Mouse (Mus musculus): ENCODE results near the gene A630095N17Rik.
"Not testable (repeated sequence)": the region's sequence is repeated elsewhere in the genome, so short reads cannot be mapped to it uniquely, and the experiment has no call there.

A630095N17Rik gene

DNA sequence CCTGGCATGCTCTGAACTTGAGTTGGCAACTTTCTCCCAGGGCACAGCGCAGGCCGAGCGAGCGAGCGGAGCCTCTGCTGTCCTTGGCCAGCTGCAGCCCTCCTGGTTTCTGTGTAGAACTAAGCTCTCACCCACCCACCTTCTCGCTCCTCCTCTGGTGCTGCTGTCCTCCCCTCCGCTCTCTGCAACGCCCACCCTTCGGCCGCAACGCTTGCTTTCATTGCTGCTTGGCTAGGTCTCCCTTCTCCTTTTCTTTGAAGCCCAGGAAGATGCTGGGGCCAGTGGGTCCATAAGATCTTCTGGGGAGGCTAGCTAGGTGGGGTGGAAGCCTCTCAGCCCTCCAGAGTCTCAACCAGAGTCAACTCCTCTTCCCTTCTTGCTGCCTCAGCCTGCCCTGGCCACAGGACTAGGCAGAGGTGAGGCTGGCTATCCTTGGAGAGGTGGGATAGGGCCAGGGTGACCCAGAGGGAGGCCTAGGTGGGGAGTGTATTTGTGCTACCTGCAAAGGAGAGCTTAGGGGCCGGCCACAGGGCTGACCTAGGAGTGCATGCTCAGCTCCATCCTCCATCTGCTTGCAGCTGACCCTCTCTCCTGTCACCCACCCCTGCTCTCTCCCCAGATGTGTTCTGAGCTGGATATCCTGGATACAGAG lies 12.4 kb upstream of the A630095N17Rik start:
- in situ Hi-C loops (cut with MboI): no loop called here

- in situ Hi-C loops (cut with MboI): no loop called here
These were observed 11.5 kb upstream of the A630095N17Rik start for GRCm38 (mm10) chr1:75243411-75243810.

DNA sequence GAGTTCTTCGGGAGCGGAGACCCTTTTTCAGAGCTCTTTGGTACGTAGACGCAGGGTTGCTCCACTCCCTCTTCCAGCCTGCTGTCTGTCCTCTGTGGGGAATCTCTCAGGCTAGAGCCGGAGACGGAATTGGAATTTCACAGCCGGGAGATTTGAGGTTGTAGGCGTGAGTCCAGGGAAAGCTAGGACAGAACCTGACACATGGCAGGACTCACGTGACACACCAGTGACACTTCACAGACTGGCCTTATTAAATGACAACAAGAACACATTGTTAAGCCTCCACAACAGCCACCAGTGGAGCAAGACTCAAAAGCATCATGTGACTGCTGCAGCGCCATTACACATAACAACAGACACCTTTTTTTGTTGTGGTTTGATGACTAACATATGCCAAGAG lies 7.7 kb upstream of the A630095N17Rik start:
- in situ Hi-C loops (cut with MboI): no loop called here

DNA sequence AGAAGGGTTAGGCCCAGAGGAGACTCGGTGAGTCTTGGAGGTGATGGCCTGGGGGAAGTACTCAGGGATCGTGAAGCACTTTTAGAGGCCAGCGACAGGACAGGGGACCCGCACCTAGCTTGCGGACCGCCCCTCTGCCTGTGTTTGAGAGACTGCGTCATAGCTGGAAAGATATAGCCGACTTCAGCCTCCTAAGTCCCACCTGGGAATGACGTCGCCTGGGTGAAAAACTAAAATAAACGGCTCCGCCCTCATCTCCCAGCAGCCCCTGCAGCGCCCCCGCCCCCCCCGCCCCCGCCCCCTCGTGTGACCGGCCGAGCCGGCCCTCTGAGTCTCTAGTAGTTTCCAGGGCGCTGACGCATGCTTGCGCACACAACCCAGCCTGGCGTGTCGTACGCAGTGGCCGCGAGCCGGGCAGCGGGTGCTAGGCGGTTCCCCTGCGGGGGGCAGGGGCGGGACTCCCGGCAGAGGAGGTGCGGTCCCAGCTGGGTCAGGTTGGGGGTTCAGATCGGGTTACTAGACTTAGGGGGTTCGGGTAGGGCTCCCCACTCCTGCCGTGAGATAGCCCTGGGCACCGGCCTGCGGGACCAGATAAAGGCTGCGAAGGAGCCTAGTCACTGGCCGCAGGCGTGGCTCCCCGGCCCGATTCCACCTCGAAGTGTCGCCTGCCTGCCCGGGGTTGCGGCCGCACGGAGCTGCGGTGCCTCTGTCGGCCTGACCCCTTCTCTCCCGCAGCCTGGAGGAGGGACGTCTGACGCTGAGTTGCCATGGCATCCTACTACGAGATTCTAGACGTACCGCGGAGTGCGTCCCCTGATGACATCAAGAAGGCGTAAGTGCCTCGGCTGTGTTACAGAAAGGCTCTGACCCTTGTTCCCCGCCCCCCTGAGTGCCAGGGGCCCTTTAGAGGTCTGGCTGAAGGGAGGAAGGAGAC lies 4.5 kb upstream of the A630095N17Rik start, which contains the start of gene Dnajb2:
TSS of gene Dnajb2 (plus strand) at position 290 of the 934 bp plus-strand sequence.
- in situ Hi-C loops (cut with MboI): no loop called here

DNA sequence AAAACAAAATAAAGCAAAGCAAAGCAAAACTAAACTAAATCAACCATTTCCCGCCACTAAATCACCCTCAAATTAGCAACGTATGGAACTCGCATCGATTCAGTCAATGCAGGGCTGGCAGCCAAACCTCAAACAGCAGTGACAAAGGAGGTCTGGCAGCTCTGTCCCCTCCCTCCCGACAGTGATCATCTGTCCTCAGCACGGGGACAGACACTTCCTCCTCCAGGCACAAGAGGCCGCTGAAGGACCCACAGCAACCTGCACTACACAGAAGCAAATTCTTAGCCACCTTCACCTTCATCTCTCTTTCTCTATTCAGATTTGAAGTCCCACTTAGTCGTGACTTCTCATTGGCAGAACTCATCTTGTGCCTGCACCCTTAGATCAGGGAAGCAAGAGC lies 2.7 kb upstream of the A630095N17Rik start:
- in situ Hi-C loops (cut with MboI): no loop called here

- in situ Hi-C loops (cut with MboI): not testable (repeated sequence)
These were observed 587 bp upstream of the A630095N17Rik start for GRCm38 (mm10) chr1:75232489-75232888.

- in situ Hi-C loops (cut with MboI): no loop called here
These were observed 678 bp downstream of the A630095N17Rik start for GRCm38 (mm10) chr1:75231224-75231623.

DNA sequence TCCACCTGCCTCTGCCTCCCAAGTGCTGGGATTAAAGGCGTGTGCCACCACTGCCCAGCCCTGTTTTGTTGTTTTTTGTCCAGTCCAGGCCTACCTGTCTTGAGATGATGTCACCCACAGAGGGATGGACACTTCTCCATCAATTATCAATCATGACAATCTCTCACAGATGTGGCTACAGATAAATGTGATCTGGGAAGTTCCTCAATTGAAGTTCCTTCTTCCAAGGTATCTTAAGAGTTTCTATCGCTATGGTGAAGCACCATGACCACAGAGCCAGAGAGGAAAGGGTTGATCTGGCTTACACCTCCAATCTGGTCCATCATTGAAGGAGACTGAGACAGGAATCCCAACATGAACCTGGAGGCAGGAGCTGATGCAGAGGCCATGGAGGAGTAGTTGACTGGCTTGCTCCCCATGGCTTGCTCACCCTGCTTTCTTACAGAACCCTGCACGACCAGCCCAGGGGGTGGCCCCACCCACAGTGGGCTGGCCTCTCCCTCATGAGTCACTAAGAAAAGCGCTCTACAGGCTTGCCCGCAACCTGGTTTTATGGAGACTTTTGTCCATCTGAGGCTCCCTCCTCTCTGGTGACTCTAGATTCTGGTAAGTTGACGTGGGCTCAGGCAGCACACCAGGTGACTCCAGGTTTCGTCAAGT lies 1.4 kb downstream of the A630095N17Rik start:
- in situ Hi-C loops (cut with MboI): no loop called here

- in situ Hi-C loops (cut with MboI): no loop called here
These were observed 2.7 kb downstream of the A630095N17Rik start for GRCm38 (mm10) chr1:75229158-75229557.

DNA sequence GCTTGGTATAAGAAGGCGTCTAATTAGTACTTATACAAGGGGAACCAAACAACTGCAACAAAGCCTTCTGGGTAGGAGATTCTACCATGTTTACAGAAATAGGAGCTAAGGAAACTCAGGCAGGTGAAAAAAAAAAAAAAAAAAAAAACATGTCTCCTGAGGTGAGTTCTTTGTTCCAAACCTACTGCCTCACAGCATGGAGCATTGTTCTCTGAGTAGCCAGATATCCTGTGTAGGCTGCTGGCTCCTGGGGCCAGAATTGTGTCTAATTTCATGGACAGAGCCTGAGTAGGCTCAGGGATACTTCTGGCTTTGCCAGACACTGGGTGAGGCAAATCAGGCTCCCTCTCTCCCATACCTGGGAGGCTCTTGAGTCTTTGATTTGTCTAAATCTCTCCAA lies 4.2 kb downstream of the A630095N17Rik start:
- in situ Hi-C loops (cut with MboI): no loop called here

- in situ Hi-C loops (cut with MboI): no loop called here
These were observed 5.8 kb downstream of the A630095N17Rik start for GRCm38 (mm10) chr1:75226138-75226537.

DNA sequence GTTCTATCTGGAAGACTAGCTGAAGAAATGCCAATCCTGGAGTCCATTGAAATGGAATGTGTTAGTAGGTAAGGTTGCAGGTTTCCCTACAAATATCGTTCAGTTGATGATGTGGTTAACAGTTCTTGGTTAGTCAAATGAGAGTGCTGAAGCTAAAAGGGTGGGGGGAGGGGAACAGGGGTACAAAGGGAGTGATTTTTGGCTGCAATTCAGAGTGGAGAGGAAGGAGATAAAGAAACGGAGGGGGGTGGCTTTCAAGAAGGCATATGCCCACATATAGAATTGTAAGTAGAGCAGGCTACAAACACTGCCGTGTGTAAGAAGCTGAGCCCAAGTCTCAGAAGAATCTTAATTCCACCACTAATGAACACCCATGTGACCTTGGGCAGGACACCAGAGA lies 6.4 kb downstream of the A630095N17Rik start:
- in situ Hi-C loops (cut with MboI): no loop called here

DNA sequence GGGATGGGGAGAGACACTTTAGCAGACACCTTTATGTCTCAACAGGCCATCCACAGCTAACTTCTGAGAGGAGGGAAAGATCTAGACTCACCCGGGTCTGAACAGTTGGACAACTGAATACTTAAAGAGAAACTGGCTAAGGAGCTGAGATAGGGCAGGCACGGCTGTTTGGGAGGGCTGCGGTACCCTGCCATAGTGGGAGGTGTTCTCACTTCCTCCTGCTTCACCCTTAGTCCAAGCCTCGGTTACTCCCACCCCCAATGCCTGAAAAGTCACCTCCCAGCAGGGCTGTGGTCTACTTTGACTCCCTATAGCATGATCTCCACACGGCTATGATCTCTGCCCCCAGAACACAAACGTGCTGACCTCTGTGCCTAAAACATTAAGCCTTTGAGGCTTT lies 8.4 kb downstream of the A630095N17Rik start:
- in situ Hi-C loops (cut with MboI): no loop called here

- in situ Hi-C loops (cut with MboI): no loop called here
These were observed 9.0 kb downstream of the A630095N17Rik start for GRCm38 (mm10) chr1:75222926-75223325.

DNA sequence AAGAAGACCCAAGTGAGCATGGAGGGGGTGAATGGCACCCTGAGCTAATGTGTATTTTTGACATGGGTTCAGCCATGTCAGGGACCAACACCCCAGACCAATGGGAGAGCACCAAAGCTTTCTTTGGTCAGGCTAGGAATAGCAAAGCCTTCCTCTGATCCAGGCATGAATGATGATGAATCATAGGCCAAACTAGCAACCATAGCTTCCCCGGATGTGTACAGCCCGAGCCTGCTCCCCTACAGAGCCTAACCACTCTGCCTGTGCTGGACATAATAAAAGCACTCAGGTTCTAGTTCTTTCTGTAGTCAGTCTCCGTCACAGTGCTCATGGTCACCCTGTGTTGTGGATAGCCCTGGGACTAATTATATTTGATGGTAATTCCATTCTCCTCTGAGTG lies 10.4 kb downstream of the A630095N17Rik start:
- in situ Hi-C loops (cut with MboI): no loop called here

GRCm38 (mm10) chr1:75219531-75219930 lies 12.4 kb downstream of the A630095N17Rik start, which contains the start of gene Tuba4a:
Tuba4a (minus strand) TSS chr1:75219865.
- in situ Hi-C loops (cut with MboI): no loop called here

DNA sequence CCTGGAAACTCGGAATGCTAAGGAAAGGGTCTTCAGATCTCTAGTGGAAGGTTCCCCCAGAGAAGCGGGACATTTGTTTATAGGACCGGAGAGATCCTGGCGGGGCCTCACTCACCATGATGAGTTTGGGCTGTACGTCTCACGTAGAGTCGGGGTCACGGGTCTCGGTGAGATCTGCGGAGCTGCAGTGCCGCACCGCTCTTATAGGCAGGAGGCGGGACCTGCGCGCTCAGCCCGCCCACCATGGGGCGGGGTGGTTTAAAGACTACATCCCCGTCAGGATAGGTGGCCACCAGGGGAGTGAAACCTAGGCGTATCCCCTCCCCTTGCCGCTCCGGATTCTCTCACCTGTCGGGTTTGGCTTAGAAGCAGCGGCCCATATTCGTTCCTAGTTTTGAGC lies 12.8 kb downstream of the A630095N17Rik start:
- in situ Hi-C loops (cut with MboI): no loop called here

GRCm38 (mm10) chr1:75218227-75219001 lies 13.5 kb downstream of the A630095N17Rik start:
- in situ Hi-C loops (cut with MboI): no loop called here

GRCm38 (mm10) chr1:75217893-75218226 lies 14.0 kb downstream of the A630095N17Rik start:
- in situ Hi-C loops (cut with MboI): no loop called here

DNA sequence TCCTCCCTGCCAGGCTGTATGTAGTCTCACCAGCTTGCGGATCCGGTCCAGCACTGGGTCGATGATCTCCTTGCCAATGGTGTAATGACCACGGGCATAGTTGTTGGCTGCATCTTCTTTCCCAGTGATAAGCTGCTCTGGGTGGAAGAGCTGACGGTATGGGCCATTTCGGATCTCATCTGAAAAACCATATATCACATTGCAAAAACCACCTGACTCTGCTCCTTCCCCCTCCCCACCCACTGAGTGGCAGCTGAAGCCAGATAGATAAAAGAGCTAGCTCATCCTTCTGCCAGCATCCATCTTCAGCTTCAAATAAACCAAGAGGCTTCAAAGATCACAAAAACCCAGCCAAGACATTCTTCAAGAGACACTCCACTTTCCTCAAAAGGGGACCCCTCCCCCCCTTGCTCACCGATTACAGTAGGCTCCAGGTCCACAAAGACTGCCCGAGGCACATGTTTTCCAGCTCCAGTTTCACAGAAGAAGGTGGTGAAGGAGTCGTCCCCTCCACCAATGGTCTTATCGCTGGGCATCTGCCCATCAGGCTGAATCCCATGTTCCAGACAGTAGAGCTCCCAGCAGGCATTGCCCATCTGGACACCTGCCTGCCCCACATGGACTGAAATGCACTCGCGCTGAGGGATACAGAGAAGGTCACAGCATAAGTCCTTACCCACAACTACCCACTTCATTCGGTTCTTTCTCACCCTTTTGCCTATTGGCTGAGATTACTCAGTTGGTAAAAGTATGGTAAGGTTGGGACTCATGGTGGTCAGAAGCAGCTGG lies 14.9 kb downstream of the A630095N17Rik start:
- in situ Hi-C loops (cut with MboI): no loop called here

- in situ Hi-C loops (cut with MboI): no loop called here
These were observed 16.1 kb downstream of the A630095N17Rik start for GRCm38 (mm10) chr1:75215785-75216184.
